Mouse (Mus musculus) cerebellum, postnatal 10 days (tissue): ENCODE results near the gene 4930568D16Rik.

ENCODE experiments used
- DNase-seq, 2 experiments: peaks; one replicate each; pipeline ENCODE4 v3.0.0; 2021; ENCODE audit warnings: mixed read lengths in 2 of 2

Gene 4930568D16Rik

GRCm38 (mm10) chr2:35338707-35339106 is 28.8 kb downstream of the 4930568D16Rik start:
- DNase-seq = no peak

DNA sequence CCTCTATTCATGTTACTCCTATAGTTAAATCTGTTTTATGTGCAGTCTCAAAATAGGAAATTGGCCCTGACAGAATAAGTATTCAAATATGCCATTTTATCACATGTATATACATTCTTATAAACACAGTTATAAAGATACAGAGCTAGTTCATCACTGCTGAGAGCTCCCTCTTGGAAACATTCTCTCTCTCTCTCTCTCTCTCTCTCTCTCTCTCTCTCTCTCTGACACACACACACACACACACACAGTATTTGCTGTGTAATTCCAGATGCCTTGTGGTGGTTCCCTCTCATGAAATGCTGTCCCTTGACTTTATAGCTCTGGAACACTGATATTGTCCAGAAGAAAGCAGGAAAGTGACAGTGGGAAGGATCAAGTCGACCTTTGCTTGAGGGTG is 29.5 kb downstream of the 4930568D16Rik start:
- no peak for DNase-seq

GRCm38 (mm10) chr2:35337419-35337818 is 30.1 kb downstream of the 4930568D16Rik start:
- no peak for DNase-seq

DNA sequence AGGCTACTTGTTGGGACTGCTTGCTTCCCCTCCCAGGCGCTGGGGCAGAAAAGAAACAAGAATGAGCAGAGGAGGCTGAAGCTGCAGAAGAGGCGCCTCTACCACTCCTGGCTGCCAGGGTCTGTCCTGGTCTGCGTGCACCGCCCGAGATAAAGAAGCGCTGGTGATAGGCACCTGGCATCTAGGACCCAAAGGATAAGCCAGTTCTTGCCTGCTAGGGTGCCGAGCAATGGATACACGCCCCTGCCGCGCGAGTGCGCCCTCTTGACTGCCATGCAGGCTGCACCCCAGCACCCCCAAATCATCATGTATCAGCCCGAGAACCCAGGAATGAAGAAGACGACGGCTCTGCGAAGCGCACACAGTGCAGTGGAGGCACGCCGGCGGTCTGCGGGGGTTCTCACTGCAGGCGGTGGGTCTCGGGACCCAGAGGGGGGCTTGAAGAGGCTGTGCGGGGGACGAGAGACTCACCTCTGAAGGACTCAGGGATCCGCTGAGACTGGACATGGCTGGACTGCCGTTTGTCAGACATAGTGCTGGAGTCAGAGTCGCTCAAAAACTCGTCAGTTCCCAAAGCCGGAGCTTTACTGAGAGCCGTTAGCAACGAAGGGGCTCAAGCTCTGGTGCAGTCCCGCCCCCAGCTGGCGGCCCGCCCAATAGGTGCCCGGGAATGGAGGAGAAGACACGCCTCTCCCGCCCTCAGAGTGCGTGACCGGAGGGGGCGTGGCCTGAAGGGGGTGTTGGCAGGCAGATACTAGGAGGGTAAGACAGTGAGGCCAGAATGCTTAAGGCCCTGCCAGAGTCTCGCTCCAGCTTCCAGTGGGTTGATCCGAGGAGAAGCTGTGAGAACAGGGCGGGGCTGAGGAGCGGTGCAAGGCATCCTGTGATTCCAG is 30.9 kb downstream of the 4930568D16Rik start, which contains the start of gene Stom:
TSS of gene Stom (minus strand) at position 589 of the 893 bp plus-strand sequence.
- peak; percentile 100 for DNase-seq

DNA sequence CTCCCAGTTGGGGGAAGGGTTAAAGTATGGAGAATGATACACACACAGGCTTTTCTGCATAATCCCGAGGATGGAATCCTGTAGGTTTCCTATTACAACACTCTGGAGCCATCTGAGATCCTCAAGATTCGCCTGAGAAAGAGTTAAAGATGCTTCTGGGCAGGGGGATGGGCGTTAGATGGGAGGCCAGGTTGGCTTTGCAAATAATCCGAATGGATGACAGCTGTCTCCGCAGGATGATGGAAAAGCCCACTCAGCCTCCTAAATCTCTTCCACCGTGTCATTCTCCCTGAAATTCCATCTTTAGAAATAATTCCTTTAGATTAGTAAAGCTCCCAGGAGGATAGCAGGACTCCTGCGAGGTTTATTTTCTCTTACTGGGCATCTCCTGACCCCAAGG is 31.9 kb downstream of the 4930568D16Rik start:
- DNase-seq = peak; percentile 54 to 60

GRCm38 (mm10) chr2:35333670-35334069 is 33.9 kb downstream of the 4930568D16Rik start:
- no peak for DNase-seq

- no peak for DNase-seq
Measured at GRCm38 (mm10) chr2:35331205-35331604, 36.3 kb downstream of the 4930568D16Rik start.

GRCm38 (mm10) chr2:35329061-35329460 is 38.5 kb downstream of the 4930568D16Rik start:
- DNase-seq = no peak

DNA sequence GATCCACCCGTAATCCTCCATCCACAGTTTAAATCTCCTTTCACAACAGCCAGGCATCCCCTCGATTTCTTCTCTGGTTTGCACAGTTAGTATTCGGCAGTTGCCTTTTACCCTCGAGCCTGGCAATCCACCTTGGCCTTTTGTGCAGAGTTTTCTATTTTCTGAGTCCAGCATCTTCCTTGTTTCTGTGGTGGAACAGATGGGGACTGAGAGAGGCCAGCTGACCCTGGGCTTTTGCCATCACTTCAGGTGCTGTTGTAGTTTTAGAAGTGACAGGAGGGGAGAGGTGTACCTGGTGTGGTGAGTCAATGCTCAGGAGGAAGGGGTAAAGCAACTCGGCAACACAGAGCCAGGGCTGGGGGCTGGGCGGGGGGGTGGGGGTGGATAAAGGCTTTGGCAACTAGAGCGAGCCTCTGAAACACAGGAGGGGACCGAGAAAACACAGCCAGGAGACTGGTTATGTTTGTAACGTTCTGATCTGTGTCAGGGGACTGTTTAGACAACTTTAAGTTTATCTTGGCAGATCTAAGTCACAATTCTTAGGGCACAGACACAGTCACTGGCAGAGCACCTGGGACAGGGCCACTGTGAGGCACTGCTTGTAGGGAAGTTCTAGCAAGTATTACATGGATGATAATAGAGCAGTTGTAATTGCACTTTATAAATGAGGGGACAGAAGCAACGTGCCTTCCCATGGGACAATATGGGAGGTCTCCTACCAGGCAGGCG is 39.3 kb downstream of the 4930568D16Rik start:
- DNase-seq = peak; percentile 72 to 75

GRCm38 (mm10) chr2:35327583-35327982 is 39.9 kb downstream of the 4930568D16Rik start:
- peak in 1 of 2 experiments; percentile 9 for DNase-seq

GRCm38 (mm10) chr2:35326931-35327330 is 40.6 kb downstream of the 4930568D16Rik start:
- no peak for DNase-seq

- no peak for DNase-seq
Measured at GRCm38 (mm10) chr2:35325930-35326329, 41.6 kb downstream of the 4930568D16Rik start.

GRCm38 (mm10) chr2:35322404-35323164 is 44.9 kb downstream of the 4930568D16Rik start:
- peak; percentile 91 to 95 for DNase-seq

DNA sequence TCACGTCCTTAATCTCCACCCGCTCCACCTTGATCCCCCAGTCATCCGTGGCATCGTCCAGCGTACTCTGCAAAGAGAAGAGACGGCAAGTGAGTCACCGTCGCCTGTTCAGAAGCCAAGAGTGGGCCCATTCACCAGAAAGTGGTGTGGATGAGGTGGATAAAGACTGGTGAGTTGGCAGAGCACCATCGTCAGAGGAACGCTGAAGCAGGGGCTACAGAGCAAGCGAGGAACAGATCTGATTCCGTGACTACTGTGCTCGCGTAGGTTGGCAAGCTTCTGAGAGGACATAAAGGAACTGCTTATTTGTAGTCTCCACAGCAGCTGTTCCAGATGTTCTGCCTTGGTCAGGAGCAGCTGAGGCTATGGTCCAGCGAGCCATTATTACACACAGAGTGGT is 47.1 kb downstream of the 4930568D16Rik start:
- DNase-seq = no peak

DNA sequence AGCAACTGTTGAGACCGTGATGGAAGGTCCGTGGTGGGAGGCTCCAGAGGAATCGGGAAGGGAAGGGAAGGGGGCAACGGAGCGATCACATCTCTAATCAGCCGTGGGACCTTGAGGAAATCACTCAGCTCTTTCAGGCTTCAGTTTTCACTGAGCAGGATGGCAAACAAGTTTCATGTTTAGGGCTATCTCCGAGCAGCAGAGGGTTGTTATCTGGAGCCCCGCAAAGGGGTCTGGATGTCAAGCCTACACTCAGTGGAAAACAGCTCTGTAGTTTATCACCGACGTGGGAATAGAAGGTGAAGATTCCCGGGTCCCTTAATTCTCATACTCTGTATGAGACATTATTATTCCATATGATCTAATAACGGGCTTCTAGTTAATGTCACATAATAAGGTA is 49.1 kb downstream of the 4930568D16Rik start:
- no peak for DNase-seq

GRCm38 (mm10) chr2:35317604-35318003 is 49.9 kb downstream of the 4930568D16Rik start:
- DNase-seq = no peak

DNA sequence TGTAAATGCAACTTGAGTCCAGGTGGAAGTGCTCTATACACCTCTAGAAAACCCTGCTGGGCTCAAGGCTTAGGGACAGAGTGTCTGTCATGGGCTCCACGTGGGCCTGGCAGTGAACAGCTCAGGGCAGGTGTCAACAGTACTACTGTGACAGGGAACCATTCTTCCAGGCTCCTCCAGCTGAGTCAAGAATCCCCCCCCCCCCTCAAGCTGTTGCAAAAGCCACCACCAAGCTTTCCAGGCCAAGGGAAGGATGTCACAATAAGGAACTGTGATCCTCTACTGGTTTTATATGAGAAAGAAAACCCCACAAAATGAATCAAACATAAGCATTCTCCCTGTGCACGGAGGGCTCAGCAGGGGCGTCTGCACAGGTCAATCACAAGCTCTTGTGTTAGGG is 53.2 kb downstream of the 4930568D16Rik start:
- DNase-seq = no peak

GRCm38 (mm10) chr2:35309906-35310493 is 57.5 kb downstream of the 4930568D16Rik start:
- DNase-seq = no peak

GRCm38 (mm10) chr2:35308166-35308565 is 59.4 kb downstream of the 4930568D16Rik start:
- DNase-seq = no peak
